Mouse (Mus musculus) embryonic facial prominence, embryonic 11.5 days (tissue): ENCODE data around the gene Nfe2l1. TPM values are rescaled to one million over a fixed set of nuclear protein-coding genes. Genes with fewer than 3 reads are reported as not detected.
"Not testable (repeated sequence)": the region's sequence is repeated elsewhere in the genome, so short reads cannot be mapped to it uniquely, and the experiment has no call there.

ENCODE experiments used
- ATAC-seq: fragments of 200-750 bp; cut with Nextera tagmentation; replicated peaks from 2 replicates; pipeline ENCODE4 v1.8.0; 2017; ENCODE audit warnings: low read depth; ENCODE audit not compliant: insufficient number of reproducible peaks, low FRiP score, low TSS enrichment
- DNase-seq: peaks from one replicate; pipeline ENCODE4 v3.0.0-alpha.2; 2015; ENCODE audit warnings: low spot score
- H3K27ac ChIP-seq: fragments of 300-500 bp; sonication (generic); replicated peaks from 2 replicates; pipeline ENCODE4 v1.5.1; 2014; ENCODE audit warnings: mild to moderate bottlenecking, low read depth, low read length, control low read depth
- H3K27me3 ChIP-seq: fragments of 300-500 bp; sonication (generic); 2 replicates; pipeline ENCODE4 v1.6.1; 2014; ENCODE audit warnings: mild to moderate bottlenecking, low read length, moderate library complexity, mixed read lengths; ENCODE audit not compliant: control insufficient read depth, insufficient read depth
- H3K36me3 ChIP-seq: fragments of 300-500 bp; sonication (generic); replicated peaks from 2 replicates; pipeline ENCODE4 v1.6.1; 2014; ENCODE audit warnings: low read depth, mild to moderate bottlenecking, low read length, moderate library complexity, mixed read lengths; ENCODE audit not compliant: control insufficient read depth, insufficient read depth
- H3K4me1 ChIP-seq: fragments of 300-500 bp; sonication (generic); 2 replicates; pipeline ENCODE4 v1.6.1; 2014; ENCODE audit warnings: low read length, mixed read lengths; ENCODE audit not compliant: control insufficient read depth, insufficient read depth
- H3K4me2 ChIP-seq: fragments of 300-500 bp; sonication (generic); 2 replicates; pipeline ENCODE4 v1.6.1; 2014; ENCODE audit warnings: low read depth, mild to moderate bottlenecking, control low read depth, low read length, moderate library complexity
- H3K4me3 ChIP-seq: fragments of 300-500 bp; sonication (generic); 2 replicates; pipeline ENCODE4 v1.5.1; 2014; ENCODE audit warnings: low read depth, low read length, control low read depth
- H3K9ac ChIP-seq: fragments of 300-500 bp; sonication (generic); replicated peaks from 2 replicates; pipeline ENCODE4 v1.6.1; 2014; ENCODE audit warnings: mild to moderate bottlenecking, control low read depth, low read length
- H3K9me3 ChIP-seq: fragments of 300-500 bp; sonication (generic); replicated peaks from 2 replicates; pipeline ENCODE4 v1.6.1; 2016; ENCODE audit warnings: mild to moderate bottlenecking, low read length, inconsistent platforms, mixed read lengths; ENCODE audit not compliant: control insufficient read depth
- WGBS: fragments of 180-500 bp; shearing (Covaris S2); extraction: QIAGEN DNeasy Blood & Tissue Kit; methylation state at CpG from one replicate; pipeline ENCODE4 v1.1.7; 2014; 5-methylcytosine and 5-hydroxymethylcytosine counted together
- polyA plus RNA-seq: library from polyadenylated mRNA; unstranded; fragments of >200 nt; fragmentation: Nextera tagmentation; extraction: Ambion mirVana; gene quantifications from 2 replicates; pipeline ENCODE4 v1.2.1, GENCODE M21; 2014

The Nfe2l1 gene
- polyA plus RNA-seq, 1 experiment from 2014 or later, result 32.5 TPM

- Histone ChIP-seq H3K36me3 (peaks cover 2% of the 10 kb centered on the region; the same call in 1 of the 2 replicates), H3K4me3 (no peak overlapping the region), H3K27ac (no peak overlapping the region), H3K4me1 (no peaks in the 10 kb centered on the region), H3K9ac (no peak overlapping the region), H3K27me3 (no peaks in the 10 kb centered on the region), H3K9me3 (no peaks in the 10 kb centered on the region), H3K4me2 (no peak overlapping the region)
- ATAC-seq (no peak), DNase-seq (peak; percentile 15)
- WGBS, result 25% methylated on average over 9 of the region's 9 CpGs
Observed at GRCm38 (mm10) chr11:96786731-96787450, 42.9 kb downstream of the Nfe2l1 start.

- H3K9ac ChIP-seq, H3K4me1 ChIP-seq, ATAC-seq, H3K27me3 ChIP-seq, H3K4me3 ChIP-seq, H3K27ac ChIP-seq, H3K9me3 ChIP-seq, H3K4me2 ChIP-seq, H3K36me3 ChIP-seq: not testable (repeated sequence)
- 16% methylated on average over 7 of the region's 7 CpGs for WGBS
- DNase-seq, result peak; percentile 78
Observed at GRCm38 (mm10) chr11:96784847-96785246, 44.9 kb downstream of the Nfe2l1 start.

- ATAC-seq (no peak), DNase-seq (no peak)
- 83% methylated on average over 2 of the region's 2 CpGs for WGBS
- no peaks in the 10 kb centered on the region for H3K27me3 ChIP-seq
- no peak overlapping the region for H3K4me2 ChIP-seq
- no peak overlapping the region for H3K27ac ChIP-seq
- H3K4me1 ChIP-seq, result peaks cover 2% of the 10 kb centered on the region; the same call in 1 of the 2 replicates
- H3K36me3 ChIP-seq, result no peaks in the 10 kb centered on the region
- H3K4me3 ChIP-seq, result no peak overlapping the region
- H3K9me3 ChIP-seq, result no peaks in the 10 kb centered on the region
- no peak overlapping the region for H3K9ac ChIP-seq
Observed at GRCm38 (mm10) chr11:96781425-96781824, 48.3 kb downstream of the Nfe2l1 start.

- no peaks in the 10 kb centered on the region for H3K9me3 ChIP-seq
- no peak for ATAC-seq
- WGBS, result 78% methylated on average over 5 of the region's 5 CpGs
Observed at GRCm38 (mm10) chr11:96780306-96780705, 49.5 kb downstream of the Nfe2l1 start.

GRCm38 (mm10) chr11:96778061-96778627 is 51.6 kb downstream of the Nfe2l1 start:
- H3K27me3 ChIP-seq, DNase-seq, H3K27ac ChIP-seq, ATAC-seq, H3K36me3 ChIP-seq, H3K4me1 ChIP-seq, H3K9me3 ChIP-seq: not testable (repeated sequence)
- Histone ChIP-seq H3K9ac (peak overlapping the region; percentile 52), H3K4me2 (peak overlapping the region; percentile 48), H3K4me3 (peak overlapping the region; percentile 58)
- 73% methylated on average over 10 of the region's 10 CpGs for WGBS

More at GRCm38 (mm10) chr11:96780306-96780705, 49.5 kb downstream of the Nfe2l1 start:
- H3K27ac ChIP-seq, result no peak overlapping the region
- no peak overlapping the region for H3K4me2 ChIP-seq
- no peak overlapping the region for H3K9ac ChIP-seq
- no peaks in the 10 kb centered on the region for H3K27me3 ChIP-seq
- DNase-seq, result no peak
- H3K36me3 ChIP-seq, result no peaks in the 10 kb centered on the region
- H3K4me1 ChIP-seq, result peaks cover 5% of the 10 kb centered on the region
- H3K4me3 ChIP-seq, result no peak overlapping the region

GRCm38 (mm10) chr11:96776968-96777962 is 52.5 kb downstream of the Nfe2l1 start, which contains the start of gene Snx11:
Gene Snx11 (minus strand): TSS chr11:96777559.
- WGBS, result 1% methylated on average over 59 of the region's 59 CpGs
- DNase-seq (peak; percentile 99), ATAC-seq (peak; percentile 99)
- no peak within 1 kb of the TSS; the same call in 1 of the 2 replicates for H3K27ac ChIP-seq
- peak within 1 kb of the TSS; percentile 55 for H3K4me2 ChIP-seq
- H3K27me3 ChIP-seq, result no peaks in the 10 kb centered on the region
- H3K4me3 ChIP-seq, result peak within 1 kb of the TSS; percentile 58
- H3K4me1 ChIP-seq, result peaks cover 5% of the 10 kb centered on the region
- peak within 1 kb of the TSS; percentile 53 for H3K9ac ChIP-seq
- H3K36me3 ChIP-seq, result no peaks in the 10 kb centered on the region
- H3K9me3 ChIP-seq, result no peaks in the 10 kb centered on the region

- H3K4me2 ChIP-seq, result peak overlapping the region; percentile 55
- ATAC-seq (no peak), DNase-seq (no peak)
- WGBS, result 48% methylated on average over 3 of the region's 3 CpGs
- no peak overlapping the region for H3K27ac ChIP-seq
- no peaks in the 10 kb centered on the region for H3K27me3 ChIP-seq
- H3K36me3 ChIP-seq, result no peaks in the 10 kb centered on the region
- no peak overlapping the region for H3K4me3 ChIP-seq
- H3K9me3 ChIP-seq, result no peaks in the 10 kb centered on the region
- H3K4me1 ChIP-seq, result peaks cover 5% of the 10 kb centered on the region
- no peak overlapping the region; the same call in 1 of the 2 replicates for H3K9ac ChIP-seq
Observed at GRCm38 (mm10) chr11:96776068-96776467, 53.7 kb downstream of the Nfe2l1 start.
